Mouse (Mus musculus) forebrain, embryonic 13.5 days (tissue): ENCODE results near the gene Erc1. TPM values are rescaled to one million over a fixed set of nuclear protein-coding genes. Genes with fewer than 3 reads are reported as not detected.
"Not testable (repeated sequence)": the region's sequence is repeated elsewhere in the genome, so short reads cannot be mapped to it uniquely, and the experiment has no call there.

Experiments used
- ATAC-seq: fragments of 200-750 bp; cut with Nextera tagmentation; 2 replicates; pipeline ENCODE4 v1.8.0; 2017
- H3K27ac ChIP-seq: fragments of 300-500 bp; sonication (generic); 2 replicates; pipeline ENCODE4 v1.5.1; 2015; ENCODE audit warnings: inconsistent platforms, mild to moderate bottlenecking, moderate library complexity
- H3K27me3 ChIP-seq: fragments of 300-500 bp; sonication (generic); 2 replicates; pipeline ENCODE4 v1.6.1; 2015; ENCODE audit warnings: mild to moderate bottlenecking, inconsistent platforms
- H3K36me3 ChIP-seq: fragments of 300-500 bp; sonication (generic); 2 replicates; pipeline ENCODE4 v1.6.1; 2015; ENCODE audit warnings: mild to moderate bottlenecking, inconsistent platforms; ENCODE audit not compliant: poor library complexity, severe bottlenecking
- H3K4me1 ChIP-seq: fragments of 300-500 bp; sonication (generic); 2 replicates; pipeline ENCODE4 v1.6.1; 2015; ENCODE audit warnings: inconsistent platforms
- H3K4me2 ChIP-seq: fragments of 300-500 bp; sonication (generic); 2 replicates; pipeline ENCODE4 v1.6.1; 2015; ENCODE audit warnings: inconsistent platforms, mild to moderate bottlenecking, moderate library complexity
- H3K4me3 ChIP-seq: fragments of 300-500 bp; sonication (generic); 2 replicates; pipeline ENCODE4 v1.5.1; 2015; ENCODE audit warnings: mild to moderate bottlenecking, inconsistent platforms
- H3K9ac ChIP-seq: fragments of 300-500 bp; sonication (generic); 2 replicates; pipeline ENCODE4 v1.6.1; 2015; ENCODE audit warnings: mild to moderate bottlenecking, inconsistent platforms
- H3K9me3 ChIP-seq: fragments of 300-500 bp; sonication (generic); replicated peaks from 2 replicates; pipeline ENCODE4 v1.6.1; 2016; ENCODE audit warnings: inconsistent platforms
- WGBS: fragments of 180-500 bp; shearing (Covaris S2); methylation state at CpG from one replicate; pipeline ENCODE4 v1.1.7; 2015; 5-methylcytosine and 5-hydroxymethylcytosine counted together
- polyA plus RNA-seq: library from polyadenylated mRNA; unstranded; fragments of >200 nt; fragmentation: Nextera tagmentation; extraction: Ambion mirVana; gene quantifications from 2 replicates; pipeline ENCODE4 v1.2.1, GENCODE M21; 2015

The Erc1 gene
- polyA plus RNA-seq, 1 experiment from 2014 or later = 30.1 TPM

DNA sequence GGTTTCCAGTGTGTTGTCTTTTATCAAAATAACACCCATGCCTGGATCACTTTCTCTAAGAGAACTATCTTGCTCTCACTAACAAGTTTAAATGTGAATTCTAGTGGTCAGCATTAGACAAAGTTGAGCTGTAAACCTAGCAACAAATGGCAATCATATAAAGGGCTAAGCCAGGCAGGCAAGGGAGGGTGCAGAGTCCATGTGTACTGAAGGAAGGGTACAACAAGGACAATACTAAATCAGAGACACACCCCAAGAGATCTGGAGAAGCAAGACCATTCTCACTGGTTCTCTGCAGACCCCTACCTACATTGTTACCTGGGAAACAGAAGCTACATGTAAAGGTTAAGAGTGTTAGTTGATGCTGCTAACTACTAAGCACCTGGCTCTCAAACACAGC, 161.5 kb downstream of the Erc1 start:
- H3K36me3 ChIP-seq = peaks cover 9% of the 10 kb centered on the region
- H3K4me3 ChIP-seq = no peak overlapping the region
- H3K9me3 ChIP-seq = no peaks in the 10 kb centered on the region
- ATAC-seq = no peak
- H3K27me3 ChIP-seq = no peaks in the 10 kb centered on the region
- H3K9ac ChIP-seq = no peak overlapping the region
- no peak overlapping the region for H3K4me2 ChIP-seq
- H3K27ac ChIP-seq = no peak overlapping the region
- no peaks in the 10 kb centered on the region for H3K4me1 ChIP-seq

DNA sequence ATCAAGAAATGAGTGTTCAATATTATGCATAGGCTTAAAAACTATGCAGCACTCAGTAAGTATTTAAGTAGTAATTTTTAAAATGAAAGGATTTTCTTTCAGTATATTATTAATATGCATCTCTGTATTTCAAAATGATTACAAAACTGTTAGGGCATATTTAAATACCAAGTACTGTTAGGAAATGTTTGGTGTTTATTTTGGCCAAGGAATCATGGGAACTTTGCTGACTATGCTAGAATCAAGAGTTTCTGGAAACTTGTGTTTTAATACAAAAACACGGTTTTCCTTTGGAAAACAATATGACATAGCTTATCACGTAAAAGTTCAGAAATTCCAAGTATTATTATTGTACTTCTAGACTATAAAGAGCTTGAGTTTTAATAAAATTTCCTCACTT, 167.2 kb downstream of the Erc1 start:
- Histone ChIP-seq H3K36me3 (peaks cover 15% of the 10 kb centered on the region), H3K4me1 (no peaks in the 10 kb centered on the region), H3K27me3 (no peaks in the 10 kb centered on the region), H3K4me2 (no peak overlapping the region), H3K9me3 (no peaks in the 10 kb centered on the region), H3K27ac (no peak overlapping the region), H3K9ac (no peak overlapping the region), H3K4me3 (no peak overlapping the region)
- no peak for ATAC-seq
- 94% methylated on average over 2 of the region's 2 CpGs for WGBS

DNA sequence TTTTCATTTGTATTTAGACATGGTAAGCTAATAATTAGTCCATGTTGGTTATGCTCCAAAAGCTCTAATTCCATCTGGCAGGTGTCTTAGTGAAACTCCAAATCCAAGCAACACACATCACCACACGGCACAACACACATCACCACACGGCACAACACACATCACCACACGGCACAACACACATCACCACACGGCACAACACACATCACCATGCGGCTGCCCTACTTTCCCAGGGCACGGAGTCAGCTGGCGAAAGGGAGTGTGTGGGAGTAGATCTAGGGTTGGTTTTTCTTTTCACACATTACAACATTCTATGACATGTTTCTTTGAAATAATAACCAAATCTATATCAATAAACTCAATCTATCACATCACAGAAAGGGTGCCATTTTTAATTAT, 173.2 kb downstream of the Erc1 start:
- 0 out of 2 replicates have a peak, but pooled peaks have one; percentile 43 for ATAC-seq
- H3K27me3 ChIP-seq = no peaks in the 10 kb centered on the region
- WGBS = 82% methylated on average over 7 of the region's 7 CpGs
- H3K9ac ChIP-seq = no peak overlapping the region
- no peak overlapping the region for H3K4me3 ChIP-seq
- peaks cover 11% of the 10 kb centered on the region for H3K4me1 ChIP-seq
- no peaks in the 10 kb centered on the region for H3K9me3 ChIP-seq
- H3K4me2 ChIP-seq = no peak overlapping the region
- H3K27ac ChIP-seq = no peak overlapping the region
- H3K36me3 ChIP-seq = peaks cover 16% of the 10 kb centered on the region

DNA sequence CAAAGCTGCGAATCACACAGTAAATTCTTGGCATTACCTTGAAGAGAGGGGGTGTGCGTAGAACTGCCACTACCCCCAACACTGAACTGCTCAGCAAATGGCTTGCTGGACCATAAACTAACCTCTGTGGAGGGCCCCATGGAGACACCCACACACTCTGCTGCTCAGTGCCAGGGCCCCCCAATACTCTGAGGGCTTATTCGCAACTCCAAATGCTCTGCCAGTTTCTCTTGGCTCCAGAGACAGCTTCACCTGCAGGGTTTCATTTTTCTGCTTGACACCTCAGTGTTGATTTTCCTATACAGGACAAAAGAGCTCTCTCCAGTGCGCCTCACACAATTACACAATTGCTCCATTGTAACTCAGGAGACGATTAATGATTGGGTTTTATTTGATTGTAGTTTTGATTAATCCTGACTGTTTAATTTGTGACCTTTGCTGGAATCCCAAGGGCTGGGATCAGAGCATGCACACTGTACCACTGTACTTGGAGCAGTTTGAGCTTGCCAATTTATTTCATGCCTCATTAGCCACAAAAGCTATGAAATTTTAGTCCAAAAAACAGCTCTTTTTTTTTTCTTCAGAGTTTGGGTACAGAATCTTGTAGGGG, 173.7 kb downstream of the Erc1 start:
- 50% methylated on average over 5 of the region's 5 CpGs for WGBS
- H3K27ac ChIP-seq = no peak overlapping the region
- H3K4me3 ChIP-seq = no peak overlapping the region

DNA sequence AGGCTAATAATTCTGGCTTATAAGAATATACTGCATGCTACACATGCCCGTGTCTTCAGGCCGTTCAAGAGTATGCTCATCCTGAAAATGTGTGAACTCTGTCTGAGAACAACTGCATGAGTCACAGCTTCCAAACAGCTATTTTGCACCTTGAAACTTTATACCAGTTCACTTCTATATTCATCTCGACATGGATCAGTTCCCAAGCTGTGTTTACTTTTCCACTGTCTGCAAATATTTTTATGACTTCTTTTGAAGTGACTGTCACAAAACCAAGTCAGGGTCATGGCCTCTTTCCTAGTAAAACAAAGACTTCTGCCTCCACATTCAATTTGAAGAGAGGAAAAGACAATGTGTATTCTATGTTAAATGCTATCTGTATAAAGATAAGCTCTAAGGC, 178.2 kb downstream of the Erc1 start:
- WGBS = 80% methylated on average over 3 of the region's 3 CpGs
- no peak overlapping the region for H3K4me3 ChIP-seq
- ATAC-seq = no peak
- no peaks in the 10 kb centered on the region for H3K27me3 ChIP-seq
- peaks cover 6% of the 10 kb centered on the region; the same call in 1 of the 2 replicates for H3K36me3 ChIP-seq
- no peak overlapping the region for H3K27ac ChIP-seq
- H3K9ac ChIP-seq = no peak overlapping the region
- H3K4me2 ChIP-seq = no peak overlapping the region
- H3K9me3 ChIP-seq = no peaks in the 10 kb centered on the region
- H3K4me1 ChIP-seq = peaks cover 10% of the 10 kb centered on the region

More for the DNA sequence above, 173.7 kb downstream of the Erc1 start:
- Histone ChIP-seq H3K36me3 (peaks cover 14% of the 10 kb centered on the region), H3K4me2 (no peak overlapping the region), H3K27me3 (no peaks in the 10 kb centered on the region), H3K4me1 (peaks cover 11% of the 10 kb centered on the region), H3K9me3 (no peaks in the 10 kb centered on the region), H3K9ac (no peak overlapping the region)
- ATAC-seq = peak; percentile 76

DNA sequence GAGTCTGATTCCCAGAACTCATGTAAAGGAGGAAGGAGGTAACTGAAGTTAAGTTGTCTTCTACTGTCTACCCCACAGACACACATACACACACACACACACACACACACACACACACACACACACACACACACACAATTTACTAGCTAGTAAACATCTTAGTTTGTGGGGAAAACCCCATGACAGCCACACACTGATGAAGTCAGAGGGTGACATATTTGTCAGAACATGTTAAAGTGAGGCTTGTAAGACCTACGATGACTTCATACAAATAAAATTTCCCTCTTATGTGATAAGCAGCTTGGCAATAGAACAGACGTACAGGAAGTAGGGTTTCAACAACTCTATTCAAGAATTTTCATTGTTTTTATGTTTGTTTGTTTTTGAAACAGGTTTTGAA, 185.0 kb downstream of the Erc1 start:
- ATAC-seq = no peak
- H3K27me3 ChIP-seq = no peaks in the 10 kb centered on the region
- WGBS = 77% methylated on average over 2 of the region's 2 CpGs

DNA sequence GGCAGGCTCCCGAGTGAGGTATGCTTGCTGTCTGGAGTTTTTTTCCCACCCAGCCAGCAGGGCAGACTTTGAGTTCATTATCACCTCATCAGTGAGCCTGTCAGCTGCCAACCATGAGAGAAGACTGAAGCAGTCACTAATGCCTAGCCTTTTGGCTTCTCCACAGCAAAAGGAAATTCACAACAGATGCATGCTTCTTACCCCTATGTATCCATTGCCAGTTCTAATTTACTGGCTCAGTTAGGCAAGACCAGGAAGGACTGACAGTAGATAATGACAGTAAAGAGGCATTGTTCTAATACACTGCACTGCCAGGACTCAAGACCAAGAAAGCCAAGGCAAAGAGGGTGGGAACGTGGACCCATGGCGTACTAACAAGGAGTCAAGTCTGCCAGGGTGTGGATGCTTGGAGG, 186.9 kb downstream of the Erc1 start:
- Histone ChIP-seq H3K36me3 (no peaks in the 10 kb centered on the region), H3K27ac (peak overlapping the region; percentile 59; the same call in 1 of the 2 replicates), H3K4me2 (no peak overlapping the region), H3K27me3 (no peaks in the 10 kb centered on the region), H3K4me3 (no peak overlapping the region), H3K9me3 (no peaks in the 10 kb centered on the region), H3K4me1 (peaks cover 10% of the 10 kb centered on the region; the same call in 1 of the 2 replicates), H3K9ac (no peak overlapping the region)
- ATAC-seq = peak; percentile 85
- 56% methylated on average over 3 of the region's 3 CpGs for WGBS

More for the DNA sequence above, 185.0 kb downstream of the Erc1 start:
- Histone ChIP-seq H3K27ac (no peak overlapping the region), H3K4me2 (no peak overlapping the region), H3K9ac (no peak overlapping the region), H3K9me3 (no peaks in the 10 kb centered on the region), H3K4me1 (peaks cover 10% of the 10 kb centered on the region; the same call in 1 of the 2 replicates), H3K36me3 (no peaks in the 10 kb centered on the region), H3K4me3 (no peak overlapping the region)

DNA sequence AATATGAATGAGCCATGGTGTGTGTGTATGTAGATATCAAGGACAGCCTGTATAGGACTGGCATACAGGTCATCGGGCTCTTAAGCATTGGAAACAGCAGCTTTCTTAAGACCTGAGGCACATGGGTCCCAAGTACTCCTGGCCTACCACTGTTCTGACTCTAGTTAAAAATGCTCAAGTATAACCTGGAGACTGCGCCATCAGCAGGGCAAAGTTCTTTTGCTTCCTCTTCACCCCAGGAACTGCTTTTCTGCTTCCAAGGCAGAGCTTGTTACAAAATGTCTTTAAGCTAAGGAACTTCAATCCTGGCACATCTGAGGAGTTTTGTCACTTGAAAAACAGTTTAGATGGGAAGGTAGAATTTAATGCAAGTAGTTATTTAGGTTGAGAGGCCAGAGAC, 189.5 kb downstream of the Erc1 start:
- ATAC-seq = no peak
- WGBS = 96% methylated on average over 2 of the region's 2 CpGs
- H3K4me3 ChIP-seq = no peak overlapping the region
- no peak overlapping the region for H3K27ac ChIP-seq
- no peaks in the 10 kb centered on the region for H3K9me3 ChIP-seq
- H3K4me1 ChIP-seq = 0 out of 2 replicates have a peak, but pooled peaks cover 5% of the 10 kb centered on the region
- H3K36me3 ChIP-seq = no peaks in the 10 kb centered on the region
- H3K27me3 ChIP-seq = no peaks in the 10 kb centered on the region
- H3K4me2 ChIP-seq = no peak overlapping the region
- H3K9ac ChIP-seq = no peak overlapping the region

DNA sequence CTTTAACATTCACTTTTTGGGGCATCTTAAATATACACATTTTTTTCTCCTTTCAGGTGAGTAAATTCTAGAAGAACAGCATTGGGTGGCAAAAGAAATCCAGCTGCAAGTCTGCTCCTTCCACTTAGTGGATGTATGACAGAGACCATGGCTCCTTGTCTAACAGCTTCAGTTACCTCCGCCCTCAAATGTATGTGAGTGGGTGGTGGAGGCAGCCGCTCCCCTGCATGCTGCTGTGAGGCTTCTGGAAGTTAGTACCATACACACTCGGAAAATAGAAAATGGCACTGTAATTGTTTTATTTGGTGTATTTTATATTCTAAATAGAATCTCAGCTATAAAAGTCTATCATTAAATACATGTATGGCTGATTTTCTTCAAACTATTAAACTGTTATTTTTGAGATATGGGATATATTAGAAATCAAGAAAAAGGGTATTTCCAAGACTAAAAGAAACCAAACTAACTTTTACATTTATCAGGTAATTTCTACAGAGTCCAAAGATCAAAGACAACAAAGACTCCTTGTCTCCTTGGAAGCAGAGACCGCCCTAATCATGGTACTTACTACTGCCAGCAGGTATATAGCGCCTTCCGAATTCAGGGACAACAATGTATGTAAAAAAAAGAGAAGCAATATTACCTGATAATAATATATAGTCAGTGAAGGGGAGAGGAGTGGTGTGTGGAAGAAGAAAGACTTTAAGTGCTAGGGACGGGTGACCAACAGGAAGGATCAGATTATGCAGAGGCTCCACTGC, 190.4 kb downstream of the Erc1 start:
- H3K4me3 ChIP-seq = no peak overlapping the region
- 0 out of 2 replicates have a peak, but pooled peaks cover 5% of the 10 kb centered on the region for H3K4me1 ChIP-seq
- no peak for ATAC-seq
- no peaks in the 10 kb centered on the region for H3K9me3 ChIP-seq
- no peak overlapping the region for H3K27ac ChIP-seq
- H3K9ac ChIP-seq = no peak overlapping the region
- H3K36me3 ChIP-seq = no peaks in the 10 kb centered on the region
- no peak overlapping the region for H3K4me2 ChIP-seq
- H3K27me3 ChIP-seq = no peaks in the 10 kb centered on the region
- 94% methylated on average over 7 of the region's 7 CpGs for WGBS

DNA sequence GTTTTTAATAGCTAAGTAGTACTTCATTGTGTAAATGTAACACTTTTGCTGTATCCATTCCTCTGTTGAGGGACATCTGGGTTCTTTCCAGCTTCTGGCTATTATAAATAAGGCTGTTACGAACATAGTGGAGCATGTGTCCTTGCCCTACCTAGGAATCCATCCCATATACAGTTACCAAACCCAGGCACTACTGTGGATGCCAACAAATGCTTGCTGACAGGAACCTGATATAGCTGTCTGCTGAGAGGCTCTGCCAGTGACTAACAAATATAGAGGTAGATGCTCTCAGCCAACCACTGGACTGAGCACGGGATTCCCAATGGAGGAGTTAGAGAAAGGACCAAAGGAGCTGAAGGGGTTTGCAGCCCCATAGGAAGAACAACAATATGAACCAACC, 193.2 kb downstream of the Erc1 start:
- not testable (repeated sequence) for H3K27me3 ChIP-seq, H3K9ac ChIP-seq, H3K4me3 ChIP-seq, H3K4me1 ChIP-seq, H3K4me2 ChIP-seq, H3K9me3 ChIP-seq, H3K27ac ChIP-seq, H3K36me3 ChIP-seq, ATAC-seq
- WGBS = 89% methylated on average over 2 of the region's 2 CpGs

DNA sequence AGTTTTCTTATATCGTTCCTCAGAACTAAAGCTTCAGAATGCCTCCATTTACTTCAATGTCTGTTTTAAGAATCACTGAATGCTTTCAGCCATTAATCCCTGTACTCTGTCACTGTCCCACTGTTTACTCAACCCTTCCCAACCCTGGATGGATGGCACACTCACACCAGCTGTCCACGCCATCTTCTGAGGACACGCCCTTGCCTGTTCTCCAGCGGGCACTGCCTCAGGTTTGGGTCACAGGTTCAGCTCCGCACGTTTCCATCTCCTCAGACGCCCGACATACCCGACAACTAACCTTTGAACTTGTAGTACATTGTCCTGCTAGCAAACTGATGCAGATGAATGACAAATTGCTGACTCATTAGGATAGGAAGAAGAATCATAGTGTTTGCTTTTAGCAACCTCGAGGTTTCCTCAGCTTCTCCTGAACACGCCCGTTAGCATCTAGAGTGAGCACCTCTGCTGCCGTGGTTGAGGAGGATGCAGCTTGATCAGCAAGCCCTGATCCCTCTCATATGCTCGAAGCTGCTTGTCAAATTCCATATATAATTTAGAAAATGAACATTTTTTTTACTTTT, 204.0 kb downstream of the Erc1 start:
- H3K27ac ChIP-seq = no peak overlapping the region
- no peaks in the 10 kb centered on the region for H3K36me3 ChIP-seq
- no peaks in the 10 kb centered on the region for H3K4me1 ChIP-seq
- H3K4me2 ChIP-seq = no peak overlapping the region
- H3K9ac ChIP-seq = no peak overlapping the region
- 87% methylated on average over 14 of the region's 14 CpGs for WGBS
- no peak overlapping the region for H3K4me3 ChIP-seq
- H3K9me3 ChIP-seq = no peaks in the 10 kb centered on the region
- no peak for ATAC-seq
- no peaks in the 10 kb centered on the region for H3K27me3 ChIP-seq

DNA sequence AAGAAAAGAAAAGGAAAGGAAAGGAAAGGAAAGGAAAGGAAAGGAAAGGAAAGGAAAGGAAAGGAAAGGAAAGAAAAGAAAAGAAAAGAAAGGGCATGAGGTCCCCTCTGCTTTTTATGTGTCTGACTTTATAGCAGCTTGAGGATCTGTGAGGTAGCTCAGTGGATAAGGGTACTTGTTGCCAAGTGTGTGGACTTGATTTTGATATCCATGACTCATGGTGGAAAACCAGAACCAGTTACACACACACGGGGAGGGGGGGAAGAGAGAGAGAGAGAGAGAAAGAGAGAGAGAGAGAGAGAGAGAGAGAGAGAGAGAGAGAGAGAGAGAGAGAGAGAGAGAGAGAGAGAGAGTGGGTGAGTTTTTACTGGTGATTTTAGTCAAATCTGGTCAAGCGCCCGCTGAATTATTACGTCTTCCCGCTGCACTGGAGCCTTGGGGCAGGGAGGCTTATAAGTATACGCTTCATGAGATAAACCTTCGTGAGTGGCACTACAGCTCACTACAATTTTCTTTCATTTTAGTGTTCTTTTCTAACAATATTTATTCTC, 204.7 kb downstream of the Erc1 start:
- no peaks in the 10 kb centered on the region for H3K9me3 ChIP-seq
- ATAC-seq = no peak
- no peak overlapping the region for H3K9ac ChIP-seq
- H3K4me2 ChIP-seq = no peak overlapping the region
- no peak overlapping the region for H3K27ac ChIP-seq
- H3K36me3 ChIP-seq = no peaks in the 10 kb centered on the region
- 93% methylated on average over 7 of the region's 7 CpGs for WGBS
- H3K27me3 ChIP-seq = no peaks in the 10 kb centered on the region
- H3K4me1 ChIP-seq = no peaks in the 10 kb centered on the region
- H3K4me3 ChIP-seq = no peak overlapping the region
